Mouse (Mus musculus): Measurements from ENCODE around the gene Amt. TPM values are rescaled to one million over a fixed set of nuclear protein-coding genes. Genes with fewer than 3 reads are reported as not detected.
A peak's percentile ranks its signal among the peaks of the same experiment; 100 is the strongest.

Gene Amt
- polyA plus RNA-seq, 1 experiment, result 4.3 TPM

- Histone ChIP-seq H3K4me1 (ENCODE audit: control insufficient read depth, insufficient read depth, low read length) (peaks cover 6% of the 10 kb centered on the region), H3K4me3 (ENCODE audit: control insufficient read depth, low read depth, low read length) (no peak overlapping the region; the same call in 1 of the 2 replicates), H3K27ac (ENCODE audit: control insufficient read depth, insufficient read depth, low read depth, low read length) (no peak overlapping the region), H3K36me3 (ENCODE audit: control insufficient read depth, insufficient read depth, low read length) (no peaks in the 10 kb centered on the region), H3K27me3 (ENCODE audit: control insufficient read depth, insufficient read depth, low read length) (no peaks in the 10 kb centered on the region)
- no peak for TF ChIP-seq POLR2A (IDR thresholded peaks at IDR 0.05; ENCODE audit: control insufficient read depth, low read depth, low read length)
- no peak for TF ChIP-seq CTCF (IDR thresholded peaks at IDR 0.05; ENCODE audit: control insufficient read depth, insufficient read depth, insufficient replicate concordance, low read depth, low read length)
Measured at GRCm38 (mm10) chr9:108289347-108289746, 7.3 kb upstream of the Amt start.

GRCm38 (mm10) chr9:108290016-108290750 lies 6.5 kb upstream of the Amt start, which contains the start of gene Nicn1:
Nicn1 (plus strand) TSS chr9:108290429.
- Histone ChIP-seq H3K4me3 (ENCODE audit: control insufficient read depth, low read depth, low read length) (peak within 1 kb of the TSS; percentile 82), H3K27ac (ENCODE audit: control insufficient read depth, insufficient read depth, low read depth, low read length) (peak within 1 kb of the TSS; percentile 80), H3K36me3 (ENCODE audit: control insufficient read depth, insufficient read depth, low read length) (no peaks in the 10 kb centered on the region), H3K4me1 (ENCODE audit: control insufficient read depth, insufficient read depth, low read length) (peaks cover 6% of the 10 kb centered on the region), H3K27me3 (ENCODE audit: control insufficient read depth, insufficient read depth, low read length) (no peaks in the 10 kb centered on the region)
- no peak for TF ChIP-seq CTCF (IDR thresholded peaks at IDR 0.05; ENCODE audit: control insufficient read depth, insufficient read depth, insufficient replicate concordance, low read depth, low read length)
- TF ChIP-seq POLR2A (IDR thresholded peaks at IDR 0.05; ENCODE audit: control insufficient read depth, low read depth, low read length), result peak; percentile 47; the same call in 1 of the 2 replicates

- Histone ChIP-seq H3K36me3 (ENCODE audit: control insufficient read depth, insufficient read depth, low read length) (no peaks in the 10 kb centered on the region), H3K4me3 (ENCODE audit: control insufficient read depth, low read depth, low read length) (peak overlapping the region; percentile 82), H3K27ac (ENCODE audit: control insufficient read depth, insufficient read depth, low read depth, low read length) (no peak overlapping the region), H3K27me3 (ENCODE audit: control insufficient read depth, insufficient read depth, low read length) (no peaks in the 10 kb centered on the region), H3K4me1 (ENCODE audit: control insufficient read depth, insufficient read depth, low read length) (peaks cover 6% of the 10 kb centered on the region)
- no peak for TF ChIP-seq CTCF (IDR thresholded peaks at IDR 0.05; ENCODE audit: control insufficient read depth, insufficient read depth, insufficient replicate concordance, low read depth, low read length)
- TF ChIP-seq POLR2A (IDR thresholded peaks at IDR 0.05; ENCODE audit: control insufficient read depth, low read depth, low read length), result no peak
Measured at GRCm38 (mm10) chr9:108290773-108291172, 5.9 kb upstream of the Amt start.

GRCm38 (mm10) chr9:108301853-108302252 lies 5.2 kb downstream of the Amt start:
- Histone ChIP-seq H3K4me3 (ENCODE audit: control insufficient read depth, low read depth, low read length) (no peak overlapping the region), H3K27ac (ENCODE audit: control insufficient read depth, insufficient read depth, low read depth, low read length) (no peak overlapping the region), H3K27me3 (ENCODE audit: control insufficient read depth, insufficient read depth, low read length) (no peaks in the 10 kb centered on the region), H3K4me1 (ENCODE audit: control insufficient read depth, insufficient read depth, low read length) (peaks cover 4% of the 10 kb centered on the region), H3K36me3 (ENCODE audit: control insufficient read depth, insufficient read depth, low read length) (peaks cover 1% of the 10 kb centered on the region)
- no peak for TF ChIP-seq POLR2A (IDR thresholded peaks at IDR 0.05; ENCODE audit: control insufficient read depth, low read depth, low read length)
- TF ChIP-seq CTCF (IDR thresholded peaks at IDR 0.05; ENCODE audit: control insufficient read depth, insufficient read depth, insufficient replicate concordance, low read depth, low read length), result no peak

- Histone ChIP-seq H3K36me3 (ENCODE audit: control insufficient read depth, insufficient read depth, low read length) (peaks cover 1% of the 10 kb centered on the region), H3K27ac (ENCODE audit: control insufficient read depth, insufficient read depth, low read depth, low read length) (0 out of 2 replicates have a peak overlapping the region, but pooled peaks have one; percentile 79), H3K27me3 (ENCODE audit: control insufficient read depth, insufficient read depth, low read length) (no peaks in the 10 kb centered on the region), H3K4me1 (ENCODE audit: control insufficient read depth, insufficient read depth, low read length) (peaks cover 4% of the 10 kb centered on the region), H3K4me3 (ENCODE audit: control insufficient read depth, low read depth, low read length) (peak overlapping the region; percentile 96; the same call in 1 of the 2 replicates)
- no peak for TF ChIP-seq POLR2A (IDR thresholded peaks at IDR 0.05; ENCODE audit: control insufficient read depth, low read depth, low read length)
- TF ChIP-seq CTCF (IDR thresholded peaks at IDR 0.05; ENCODE audit: control insufficient read depth, insufficient read depth, insufficient replicate concordance, low read depth, low read length), result no peak
Measured at GRCm38 (mm10) chr9:108304716-108305115, 8.1 kb downstream of the Amt start.

- Histone ChIP-seq H3K27ac (ENCODE audit: control insufficient read depth, insufficient read depth, low read depth, low read length) (peak overlapping the region; percentile 79), H3K4me1 (ENCODE audit: control insufficient read depth, insufficient read depth, low read length) (peaks cover 4% of the 10 kb centered on the region), H3K4me3 (ENCODE audit: control insufficient read depth, low read depth, low read length) (peak overlapping the region; percentile 96), H3K27me3 (ENCODE audit: control insufficient read depth, insufficient read depth, low read length) (no peaks in the 10 kb centered on the region), H3K36me3 (ENCODE audit: control insufficient read depth, insufficient read depth, low read length) (peaks cover 1% of the 10 kb centered on the region)
- TF ChIP-seq CTCF (IDR thresholded peaks at IDR 0.05; ENCODE audit: control insufficient read depth, insufficient read depth, insufficient replicate concordance, low read depth, low read length), result no peak
- no peak for TF ChIP-seq POLR2A (IDR thresholded peaks at IDR 0.05; ENCODE audit: control insufficient read depth, low read depth, low read length)
Measured at GRCm38 (mm10) chr9:108305170-108305569, 8.5 kb downstream of the Amt start.

GRCm38 (mm10) chr9:108305629-108306520 lies 9.2 kb downstream of the Amt start, which contains the start of the genes Rhoa and Tcta:
Rhoa (plus strand) TSS chr9:108306129.
Tcta (minus strand) TSS chr9:108306160.
- TF ChIP-seq POLR2A (IDR thresholded peaks at IDR 0.05; ENCODE audit: control insufficient read depth, low read depth, low read length) (peak; percentile 93), CTCF (IDR thresholded peaks at IDR 0.05; ENCODE audit: control insufficient read depth, insufficient read depth, insufficient replicate concordance, low read depth, low read length) (no peak)
- peaks cover 4% of the 10 kb centered on the region for H3K4me1 ChIP-seq (ENCODE audit: control insufficient read depth, insufficient read depth, low read length)

More at GRCm38 (mm10) chr9:108305629-108306520, 9.2 kb downstream of the Amt start, which contains the start of the genes Rhoa and Tcta:
- H3K27me3 ChIP-seq (ENCODE audit: control insufficient read depth, insufficient read depth, low read length), result no peaks in the 10 kb centered on the region
- H3K27ac ChIP-seq (ENCODE audit: control insufficient read depth, insufficient read depth, low read depth, low read length), result peak within 1 kb of the TSS; percentile 99
- H3K36me3 ChIP-seq (ENCODE audit: control insufficient read depth, insufficient read depth, low read length), result peaks cover 1% of the 10 kb centered on the region
- H3K4me3 ChIP-seq (ENCODE audit: control insufficient read depth, low read depth, low read length), result peak within 1 kb of the TSS; percentile 96
